Mouse (Mus musculus) CH12.LX (cell line): ENCODE measurements at regions not wholly inside any gene's neighbourhood (a gene's known extent, or its start where the extent isn't known, plus 50 kb on each side); places are given as distances from the start of the nearest gene placed in this dataset.

Source experiments
- CTCF ChIP-seq, 2 experiments: IDR thresholded peaks in 1 of 2; conservative IDR thresholded peaks in 1 of 2; 2 replicates each; pipeline ENCODE4 v1.5.1; 2011 to 2012; ENCODE audit warnings: low read depth in 2 of 2, low read length in 2 of 2, improper control_type of control experiment in 1 of 2, inconsistent platforms in 1 of 2, mild to moderate bottlenecking in 1 of 2, moderate library complexity in 1 of 2
- E2F4 ChIP-seq: IDR thresholded peaks from 2 replicates; pipeline ENCODE4 v1.6.1; 2011; ENCODE audit warnings: low read depth, low read length, improper control_type of control experiment; ENCODE audit not compliant: insufficient replicate concordance
- IRF4 ChIP-seq: IDR thresholded peaks from 2 replicates; pipeline ENCODE4 v1.6.1; 2014; ENCODE audit warnings: low read depth, mild to moderate bottlenecking, inconsistent platforms, low read length, improper control_type of control experiment
- MAZ ChIP-seq: IDR thresholded peaks from 2 replicates; pipeline ENCODE4 v1.6.1; 2012; ENCODE audit warnings: low read depth, mild to moderate bottlenecking, inconsistent platforms, low read length, improper control_type of control experiment, moderate library complexity
- NELFE ChIP-seq: IDR thresholded peaks from 2 replicates; pipeline ENCODE4 v1.6.1; 2011; ENCODE audit warnings: low read depth, low read length, improper control_type of control experiment
- POLR2A ChIP-seq: IDR thresholded peaks from 2 replicates; pipeline ENCODE4 v1.6.1; 2011; ENCODE audit warnings: low read depth, mild to moderate bottlenecking, improper control_type of control experiment, low read length
- RAD21 ChIP-seq: IDR thresholded peaks from 2 replicates; pipeline ENCODE4 v1.6.1; 2011; ENCODE audit warnings: low read depth, mild to moderate bottlenecking, low read length, improper control_type of control experiment, moderate library complexity
- SMC3 ChIP-seq: IDR thresholded peaks from 2 replicates; pipeline ENCODE4 v1.6.1; 2011; ENCODE audit warnings: low read depth, low read length, improper control_type of control experiment

DNA sequence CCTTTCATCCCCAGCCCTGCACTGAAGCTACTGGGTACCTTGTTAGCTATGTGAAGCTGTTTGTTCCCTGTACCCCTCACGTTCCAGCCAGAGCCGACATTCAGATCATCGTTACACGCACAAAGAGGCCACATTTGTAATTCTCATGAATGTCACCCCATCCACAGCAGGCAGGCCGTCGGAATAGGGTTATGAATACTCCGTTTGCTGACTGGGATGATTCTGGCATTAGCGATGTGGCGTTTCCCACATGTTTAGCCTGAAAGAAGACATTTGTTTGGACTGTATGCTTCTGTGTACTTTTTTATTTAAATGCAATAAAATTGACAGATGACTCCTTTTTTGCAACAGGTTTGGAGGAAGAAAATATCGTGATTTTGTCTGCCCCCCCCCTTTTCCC is 482.0 kb downstream of the Tshz3 start:
- TF ChIP-seq POLR2A, result no peak
- no peak for TF ChIP-seq MAZ
- TF ChIP-seq RAD21, result no peak
- TF ChIP-seq IRF4, result no peak
- TF ChIP-seq CTCF (conservative IDR thresholded peaks at IDR 0.05 in 1 of 2, IDR thresholded peaks at IDR 0.05 in 1 of 2; ENCODE audit: low read depth in 2 of 2, low read length in 2 of 2), result no peak
- TF ChIP-seq E2F4, result no peak
- no peak for TF ChIP-seq NELFE
- no peak for TF ChIP-seq SMC3
